Mouse (Mus musculus) stomach, embryonic 14.5 days (tissue): ENCODE data around the gene Plcg2. TPM values are rescaled to one million over a fixed set of nuclear protein-coding genes. Genes with fewer than 3 reads are reported as not detected.

ENCODE experiments used
- ATAC-seq: fragments of 200-750 bp; cut with Nextera tagmentation; 2 replicates; pipeline ENCODE4 v1.8.0; 2017; ENCODE audit warnings: low read depth, moderate TSS enrichment; ENCODE audit not compliant: insufficient number of reproducible peaks, insufficient read depth, low FRiP score
- H3K27ac ChIP-seq: fragments of 300-500 bp; sonication (generic); 2 replicates; pipeline ENCODE4 v1.5.1; 2014; ENCODE audit warnings: mild to moderate bottlenecking, low read length, moderate library complexity, mixed read lengths
- H3K27me3 ChIP-seq: fragments of 300-500 bp; sonication (generic); 2 replicates; pipeline ENCODE4 v1.6.1; 2014; ENCODE audit warnings: low read length, control low read depth, mixed read lengths; ENCODE audit not compliant: control insufficient read depth, insufficient read depth
- H3K36me3 ChIP-seq: fragments of 300-500 bp; sonication (generic); 2 replicates; pipeline ENCODE4 v1.6.1; 2014; ENCODE audit warnings: mild to moderate bottlenecking, control low read depth, low read length, moderate library complexity, mixed read lengths; ENCODE audit not compliant: control insufficient read depth, insufficient read depth
- H3K4me1 ChIP-seq: fragments of 300-500 bp; sonication (generic); 2 replicates; pipeline ENCODE4 v1.6.1; 2014; ENCODE audit warnings: low read length, control low read depth, mixed read lengths; ENCODE audit not compliant: control insufficient read depth, insufficient read depth
- H3K4me2 ChIP-seq: fragments of 300-500 bp; sonication (generic); replicated peaks from 2 replicates; pipeline ENCODE4 v1.6.1; 2014; ENCODE audit warnings: low read depth, low read length, control low read depth
- H3K4me3 ChIP-seq: fragments of 300-500 bp; sonication (generic); 2 replicates; pipeline ENCODE4 v1.5.1; 2014; ENCODE audit warnings: low read depth, low read length, control low read depth
- H3K9ac ChIP-seq: fragments of 300-500 bp; sonication (generic); replicated peaks from 2 replicates; pipeline ENCODE4 v1.6.1; 2014; ENCODE audit warnings: low read depth, mild to moderate bottlenecking, control low read depth, low read length, moderate library complexity, mixed read lengths
- H3K9me3 ChIP-seq: fragments of 300-500 bp; sonication (generic); 2 replicates; pipeline ENCODE4 v1.6.1; 2016; ENCODE audit warnings: low read depth, low read length, control low read depth; ENCODE audit not compliant: control insufficient read depth
- WGBS: fragments of 180-500 bp; shearing (Covaris S2); extraction: QIAGEN DNeasy Blood & Tissue Kit; methylation state at CpG from one replicate; pipeline ENCODE4 v1.1.7; 2014; 5-methylcytosine and 5-hydroxymethylcytosine counted together
- polyA plus RNA-seq: library from polyadenylated mRNA; unstranded; fragments of >200 nt; fragmentation: Nextera tagmentation; extraction: Ambion mirVana; gene quantifications from 2 replicates; pipeline ENCODE4 v1.2.1, GENCODE M21; 2014

The Plcg2 gene
- polyA plus RNA-seq, 1 experiment from 2014 or later, result 3.1 TPM

DNA sequence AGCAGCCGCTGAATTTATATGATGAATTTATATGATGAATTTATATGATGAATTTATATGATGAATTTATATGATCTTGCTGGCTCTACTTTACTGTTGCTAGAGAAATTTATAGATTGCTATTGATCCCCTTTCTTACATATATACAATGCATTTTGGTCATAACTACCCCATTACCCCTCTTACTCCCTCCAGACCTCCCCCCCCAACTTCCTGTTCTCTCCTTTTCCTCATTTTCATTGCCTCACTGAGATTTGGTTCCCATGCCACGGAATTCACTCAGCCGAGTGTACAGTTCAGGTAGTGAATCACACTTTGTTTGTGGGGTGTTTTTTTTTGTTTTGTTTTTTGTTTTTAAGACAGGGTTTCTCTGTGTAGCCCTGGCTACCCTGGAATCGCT is 20.8 kb downstream of the Plcg2 start:
- no peak overlapping the region for H3K4me2 ChIP-seq
- H3K4me3 ChIP-seq, result no peak overlapping the region
- ATAC-seq, result no peak
- no peaks in the 10 kb centered on the region for H3K27me3 ChIP-seq
- no peak overlapping the region for H3K27ac ChIP-seq
- H3K9ac ChIP-seq, result no peak overlapping the region
- 79% methylated on average over 4 of the region's 4 CpGs for WGBS
- no peaks in the 10 kb centered on the region for H3K4me1 ChIP-seq
- H3K36me3 ChIP-seq, result no peaks in the 10 kb centered on the region
- no peaks in the 10 kb centered on the region for H3K9me3 ChIP-seq

DNA sequence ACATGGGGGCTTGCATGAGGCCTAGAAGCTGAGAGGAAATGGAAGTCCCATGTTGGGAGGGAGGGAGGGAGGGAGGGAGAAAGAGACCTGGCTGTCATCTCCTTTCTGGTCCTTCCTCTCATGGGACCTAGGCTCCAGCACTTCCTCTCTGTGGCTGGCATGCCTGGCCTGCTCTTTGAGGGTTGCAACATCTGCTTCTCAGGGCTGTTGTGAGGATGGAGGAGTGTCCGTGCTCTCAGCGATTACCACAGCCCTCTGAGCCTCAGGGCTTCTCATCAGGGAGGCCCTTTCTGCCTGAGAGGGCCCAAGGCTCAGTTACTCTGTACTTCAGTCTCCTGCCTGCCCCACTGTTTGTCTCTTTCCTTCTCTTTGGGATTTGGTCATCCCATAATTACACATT is 28.1 kb downstream of the Plcg2 start:
- Histone ChIP-seq H3K27me3 (no peaks in the 10 kb centered on the region), H3K4me2 (no peak overlapping the region), H3K4me3 (no peak overlapping the region), H3K27ac (no peak overlapping the region), H3K9me3 (no peaks in the 10 kb centered on the region), H3K36me3 (no peaks in the 10 kb centered on the region), H3K4me1 (no peaks in the 10 kb centered on the region), H3K9ac (no peak overlapping the region)
- no peak for ATAC-seq
- WGBS, result 56% methylated on average over 2 of the region's 2 CpGs

DNA sequence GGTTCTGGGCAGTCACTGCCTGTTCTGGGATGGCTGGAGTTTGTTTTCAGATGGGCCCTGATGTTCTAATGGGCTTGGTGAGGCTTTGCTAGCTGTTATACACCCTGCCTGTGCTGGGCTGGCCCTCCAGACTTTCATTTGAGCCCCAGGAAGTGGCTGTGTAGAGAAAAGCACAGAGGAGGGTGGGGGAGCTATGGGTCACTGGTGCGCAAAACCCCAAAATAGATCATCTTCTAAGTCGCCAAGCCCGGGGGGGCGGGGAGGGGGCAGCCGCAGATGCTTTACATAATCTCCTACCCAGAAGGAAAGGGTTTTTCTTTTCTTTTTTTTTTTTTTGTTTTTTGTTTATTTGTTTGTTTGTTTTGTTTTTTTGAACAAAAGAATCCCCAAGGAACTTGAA is 29.9 kb downstream of the Plcg2 start:
- no peaks in the 10 kb centered on the region for H3K4me1 ChIP-seq
- H3K9me3 ChIP-seq, result no peaks in the 10 kb centered on the region
- H3K36me3 ChIP-seq, result no peaks in the 10 kb centered on the region
- ATAC-seq, result no peak
- H3K9ac ChIP-seq, result no peak overlapping the region
- WGBS, result 76% methylated on average over 5 of the region's 5 CpGs
- H3K4me3 ChIP-seq, result no peak overlapping the region
- H3K27me3 ChIP-seq, result no peaks in the 10 kb centered on the region
- H3K4me2 ChIP-seq, result no peak overlapping the region
- no peak overlapping the region for H3K27ac ChIP-seq

DNA sequence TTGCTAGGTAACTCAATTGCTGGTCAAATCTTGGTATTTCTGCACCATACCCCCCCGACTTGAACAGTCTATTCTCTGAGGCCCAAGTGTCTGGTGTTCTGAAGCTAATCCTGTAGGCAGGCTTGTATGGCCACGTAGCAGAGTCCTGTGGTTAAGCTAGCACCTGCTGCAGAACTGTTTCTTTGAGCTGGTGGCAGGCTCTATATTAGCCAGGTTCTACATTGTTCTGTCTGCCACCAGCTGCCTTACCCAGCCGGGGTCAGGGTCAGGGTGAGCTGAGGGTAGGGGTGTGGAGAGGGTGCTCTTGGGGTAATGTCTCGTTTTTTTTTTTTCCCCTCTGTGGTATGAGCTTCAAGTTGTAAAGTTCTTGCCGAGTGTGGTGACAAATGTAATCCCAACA is 31.1 kb downstream of the Plcg2 start:
- no peak overlapping the region for H3K4me3 ChIP-seq
- H3K9me3 ChIP-seq, result no peaks in the 10 kb centered on the region

DNA sequence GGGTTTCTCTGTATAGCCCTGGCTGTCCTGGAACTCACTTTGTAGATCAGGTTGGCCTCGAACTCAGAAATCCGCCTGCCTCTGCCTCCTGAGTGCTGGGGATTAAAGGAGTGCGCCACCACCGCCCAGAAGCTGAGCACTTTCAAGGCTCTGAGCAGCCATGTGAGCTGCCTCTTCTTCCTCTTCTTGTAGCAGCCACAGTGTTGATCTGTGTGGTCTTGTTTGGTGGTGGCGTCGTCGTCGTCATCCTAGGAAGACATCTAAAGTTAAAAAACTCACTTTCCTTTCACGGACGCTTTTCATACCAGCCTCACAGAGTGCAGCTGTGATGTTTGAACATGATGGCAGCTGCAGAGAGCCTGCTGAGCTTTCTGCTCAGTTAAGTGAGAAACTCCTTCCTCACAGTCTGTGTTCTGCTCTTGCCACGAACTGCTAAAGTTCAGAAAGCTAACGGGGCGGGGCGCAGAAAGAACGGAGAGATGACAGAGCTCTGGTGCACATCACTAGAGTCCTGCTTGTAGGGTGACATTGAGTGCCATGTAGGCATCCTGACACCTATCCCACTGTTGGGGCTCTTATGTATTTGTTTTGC is 34.4 kb downstream of the Plcg2 start:
- H3K4me3 ChIP-seq, result no peak overlapping the region
- H3K4me2 ChIP-seq, result no peak overlapping the region
- H3K9ac ChIP-seq, result no peak overlapping the region
- ATAC-seq, result no peak
- H3K9me3 ChIP-seq, result no peaks in the 10 kb centered on the region
- H3K4me1 ChIP-seq, result no peaks in the 10 kb centered on the region
- H3K36me3 ChIP-seq, result no peaks in the 10 kb centered on the region
- H3K27me3 ChIP-seq, result no peaks in the 10 kb centered on the region
- H3K27ac ChIP-seq, result no peak overlapping the region
- WGBS, result 86% methylated on average over 15 of the region's 15 CpGs

More for the DNA sequence above, 31.1 kb downstream of the Plcg2 start:
- Histone ChIP-seq H3K27me3 (no peaks in the 10 kb centered on the region), H3K4me2 (no peak overlapping the region), H3K27ac (no peak overlapping the region), H3K4me1 (no peaks in the 10 kb centered on the region), H3K36me3 (no peaks in the 10 kb centered on the region), H3K9ac (no peak overlapping the region)
- no peak for ATAC-seq
- WGBS, result 63% methylated on average over 5 of the region's 5 CpGs

DNA sequence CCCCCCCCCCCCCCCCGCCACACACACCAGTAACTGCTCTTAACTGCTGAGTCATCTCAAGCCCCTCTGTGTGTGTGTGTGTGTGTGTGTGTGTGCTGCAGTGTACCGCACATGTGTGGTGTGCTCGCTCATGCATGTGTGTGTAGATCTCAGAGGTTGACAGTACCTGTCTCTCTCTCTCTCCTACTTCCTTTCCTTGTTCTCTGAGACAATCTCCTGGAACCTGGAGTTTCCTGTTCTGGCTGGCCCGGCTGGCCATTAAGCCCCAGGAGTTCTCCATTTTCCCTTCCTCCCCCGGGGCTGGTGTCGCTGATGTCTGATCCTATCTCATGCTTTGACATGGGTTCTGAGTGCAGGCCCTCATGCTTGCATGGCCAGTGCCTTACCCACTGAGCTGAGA is 38.8 kb downstream of the Plcg2 start:
- H3K4me3 ChIP-seq, result no peak overlapping the region
- H3K36me3 ChIP-seq, result no peaks in the 10 kb centered on the region
- H3K27me3 ChIP-seq, result no peaks in the 10 kb centered on the region
- H3K9ac ChIP-seq, result no peak overlapping the region
- WGBS, result 76% methylated on average over 6 of the region's 6 CpGs
- H3K27ac ChIP-seq, result no peak overlapping the region
- no peak for ATAC-seq
- H3K9me3 ChIP-seq, result no peaks in the 10 kb centered on the region
- no peak overlapping the region for H3K4me2 ChIP-seq
- H3K4me1 ChIP-seq, result no peaks in the 10 kb centered on the region

DNA sequence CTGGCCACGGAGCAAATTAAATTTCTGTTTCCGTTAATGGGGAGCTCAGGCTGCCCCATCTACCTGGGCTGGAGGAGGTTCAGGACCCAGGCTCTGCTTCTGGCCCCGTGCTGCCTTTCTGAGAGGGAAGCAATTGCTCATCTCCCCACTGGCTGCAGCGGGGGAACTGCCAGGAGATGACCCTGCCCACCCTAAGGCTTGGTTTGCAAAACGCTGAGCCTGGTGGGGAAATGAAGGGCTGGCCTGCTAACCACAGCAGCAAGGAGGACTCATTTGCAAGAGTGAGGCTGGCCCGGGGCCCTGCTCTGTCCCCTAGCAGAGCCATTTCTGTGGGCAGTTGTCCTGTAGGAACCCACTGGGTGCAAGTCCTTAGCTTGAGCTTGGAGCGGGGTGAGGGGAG is 39.7 kb downstream of the Plcg2 start:
- no peak overlapping the region for H3K4me3 ChIP-seq
- H3K4me1 ChIP-seq, result no peaks in the 10 kb centered on the region
- no peak for ATAC-seq
- H3K9me3 ChIP-seq, result no peaks in the 10 kb centered on the region
- H3K36me3 ChIP-seq, result no peaks in the 10 kb centered on the region
- no peak overlapping the region for H3K4me2 ChIP-seq
- H3K9ac ChIP-seq, result no peak overlapping the region
- no peak overlapping the region for H3K27ac ChIP-seq
- H3K27me3 ChIP-seq, result no peaks in the 10 kb centered on the region
- WGBS, result 59% methylated on average over 7 of the region's 7 CpGs

DNA sequence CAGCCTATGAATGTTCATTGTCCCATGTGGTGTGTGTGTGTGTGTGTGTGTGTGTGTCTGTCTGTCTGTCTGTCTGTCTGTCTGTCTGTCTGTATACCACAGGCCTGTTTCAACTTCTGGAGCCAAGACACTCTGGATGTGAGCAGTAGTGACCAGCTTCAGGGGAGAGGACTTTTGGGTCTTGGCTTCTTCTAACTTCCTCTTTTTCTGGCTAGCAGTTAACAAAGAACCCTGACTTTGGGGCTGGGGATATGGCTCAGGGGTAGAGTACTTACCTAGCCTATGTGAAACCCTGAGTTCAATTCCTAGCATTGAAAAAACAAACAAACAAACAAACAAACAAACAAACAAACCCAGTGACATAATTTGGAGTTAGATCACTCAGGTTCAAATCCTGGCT is 44.9 kb downstream of the Plcg2 start:
- H3K36me3 ChIP-seq, result no peaks in the 10 kb centered on the region
- H3K27ac ChIP-seq, result no peak overlapping the region
- H3K4me1 ChIP-seq, result no peaks in the 10 kb centered on the region
- H3K4me3 ChIP-seq, result no peak overlapping the region
- no peaks in the 10 kb centered on the region for H3K27me3 ChIP-seq
- no peak overlapping the region for H3K9ac ChIP-seq
- H3K9me3 ChIP-seq, result no peaks in the 10 kb centered on the region
- no peak for ATAC-seq
- H3K4me2 ChIP-seq, result no peak overlapping the region

DNA sequence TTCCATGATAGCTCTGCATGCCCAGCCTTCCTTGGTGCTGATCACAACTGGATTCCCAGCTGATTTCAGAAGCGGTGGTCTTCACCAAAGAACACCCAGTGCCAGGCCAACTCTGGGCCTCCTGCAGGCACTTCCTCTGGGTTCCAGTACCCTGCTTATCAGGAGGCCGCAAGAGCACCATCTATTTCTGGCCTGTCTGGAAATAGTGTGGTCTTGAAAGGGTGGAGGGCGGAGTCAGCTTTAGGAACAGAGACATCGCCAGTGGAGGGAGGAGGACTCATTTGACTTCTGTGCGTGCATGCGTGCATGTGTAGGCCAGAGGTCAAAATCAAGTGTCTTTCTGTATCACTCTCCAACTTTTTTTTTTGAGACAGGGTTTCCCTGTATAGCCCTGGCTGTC is 45.7 kb downstream of the Plcg2 start:
- ATAC-seq, result no peak
- Histone ChIP-seq H3K27me3 (no peaks in the 10 kb centered on the region), H3K36me3 (no peaks in the 10 kb centered on the region), H3K27ac (no peak overlapping the region), H3K4me1 (no peaks in the 10 kb centered on the region), H3K9me3 (no peaks in the 10 kb centered on the region), H3K4me3 (no peak overlapping the region), H3K9ac (no peak overlapping the region), H3K4me2 (no peak overlapping the region)
- 68% methylated on average over 6 of the region's 6 CpGs for WGBS
